Mouse (Mus musculus) left cerebral cortex, postnatal 10 days (tissue): ENCODE results near the gene Gm19684. TPM values are rescaled to one million over a fixed set of nuclear protein-coding genes. Genes with fewer than 3 reads are reported as not detected.
"Not testable (repeated sequence)": the region's sequence is repeated elsewhere in the genome, so short reads cannot be mapped to it uniquely, and the experiment has no call there.

ENCODE experiments used
- DNase-seq, 2 experiments: peaks; one replicate each; pipeline ENCODE4 v3.0.0; 2021 to 2022; ENCODE audit warnings: low spot score in 2 of 2, mixed read lengths in 1 of 2; ENCODE audit errors: extremely low spot score in 1 of 2
- intact Hi-C: fragments of 180-260 bp; cut with DNase I; formaldehyde crosslinking; loops from one replicate; pipeline ENCODE4 v1.15.1; 2025
- total RNA-seq, 2 experiments: library from RNA; stranded (reverse); gene quantifications; 2 replicates each; pipeline ENCODE4 v1.2.3; 2021

Gene Gm19684
- total RNA-seq, 2 experiments from 2014 or later, result not detected

DNA sequence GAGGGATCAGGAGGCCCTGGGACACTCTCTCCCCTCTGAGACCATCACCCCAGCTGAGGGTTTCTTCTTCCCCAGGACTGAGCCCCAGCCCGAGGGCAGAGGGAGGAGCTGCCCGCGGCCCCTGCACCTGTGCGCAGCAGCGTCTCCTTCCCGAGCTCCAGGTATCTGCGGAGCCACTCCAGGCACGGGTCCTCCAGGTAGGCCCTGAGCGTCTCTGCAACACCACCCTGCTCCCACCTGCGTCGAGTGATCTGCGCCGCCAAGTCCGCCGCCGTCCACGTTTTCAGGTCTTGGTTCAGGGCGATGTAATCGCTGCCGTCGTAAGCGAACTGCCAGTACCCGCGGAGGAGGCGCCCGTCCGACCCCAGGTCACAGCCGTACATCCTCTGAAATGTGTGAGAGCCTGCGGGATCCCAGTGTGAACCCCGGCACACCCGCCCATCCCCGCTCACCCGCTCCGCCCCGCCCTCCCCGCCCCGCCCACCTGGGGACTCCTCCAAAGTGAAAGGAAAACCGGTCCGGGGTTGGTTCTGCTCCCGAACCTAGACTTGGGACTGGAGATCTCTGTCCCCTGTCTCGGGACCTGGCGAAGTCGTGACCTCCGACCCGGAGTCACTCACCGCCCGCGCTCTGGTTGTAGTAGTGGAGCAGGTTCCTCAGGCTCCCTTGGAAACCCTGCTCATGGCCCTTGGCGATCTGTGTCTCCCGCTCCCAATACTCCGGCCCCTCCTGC, 46.0 kb downstream of the Gm19684 start:
- intact Hi-C loops, result no loop called here
- no peak for DNase-seq

- intact Hi-C loops, result no loop called here
- peak in 1 of 2 experiments; percentile 22 for DNase-seq
Observed at GRCm38 (mm10) chr17:36168039-36168652, 46.7 kb downstream of the Gm19684 start, which contains the start of gene Gm8909. Gene Gm8909 (minus strand): TSS chr17:36168537.

- DNase-seq, intact Hi-C loops: not testable (repeated sequence)
Observed at GRCm38 (mm10) chr17:36169094-36169493, 47.6 kb downstream of the Gm19684 start.

DNA sequence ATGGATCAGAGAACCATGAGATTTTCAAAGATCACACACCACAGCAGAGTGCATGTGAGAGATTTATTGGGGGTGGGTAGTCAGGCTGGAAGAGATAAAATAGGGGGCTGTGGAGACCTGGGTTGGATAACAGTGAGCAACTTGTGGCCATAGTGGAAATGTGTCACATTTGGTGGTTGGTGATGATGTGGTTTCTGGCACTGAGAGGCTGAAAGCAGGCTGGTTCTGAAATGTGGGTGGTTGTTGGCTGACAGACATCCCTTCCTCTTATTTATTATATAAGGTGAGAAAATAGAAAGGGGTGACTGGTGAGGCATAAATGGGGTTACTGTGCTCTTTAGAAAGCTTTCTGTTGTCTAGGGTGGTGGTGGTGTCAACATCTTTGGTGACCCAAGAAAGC, 48.3 kb downstream of the Gm19684 start:
- intact Hi-C loops, result no loop called here
- no peak for DNase-seq

DNA sequence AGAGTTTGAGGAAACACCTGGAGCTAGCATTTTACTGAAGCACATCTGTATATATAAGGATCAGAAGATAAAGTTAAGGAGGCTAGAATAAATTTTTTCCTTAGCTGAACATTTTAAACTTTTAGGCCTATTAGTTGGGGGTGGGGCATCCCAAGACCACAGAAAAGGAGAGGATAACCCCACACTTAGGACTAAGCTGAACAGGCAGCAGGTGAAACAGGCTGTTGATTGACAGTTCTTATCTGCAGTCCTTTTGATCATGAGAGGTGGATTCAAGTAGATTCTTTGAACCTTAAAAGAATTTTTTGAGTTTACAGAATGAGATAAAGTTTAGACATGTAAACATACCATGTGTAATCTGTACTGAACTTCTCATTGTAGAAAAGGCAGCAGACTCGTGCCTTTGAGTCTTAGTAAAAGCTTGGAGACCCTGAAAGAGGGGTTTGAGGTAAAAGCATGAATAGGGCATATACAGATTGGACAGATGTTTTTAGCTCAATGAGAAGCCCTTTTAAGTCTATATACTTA, 48.9 kb downstream of the Gm19684 start:
- intact Hi-C loops, result no loop called here
- DNase-seq, result no peak

DNA sequence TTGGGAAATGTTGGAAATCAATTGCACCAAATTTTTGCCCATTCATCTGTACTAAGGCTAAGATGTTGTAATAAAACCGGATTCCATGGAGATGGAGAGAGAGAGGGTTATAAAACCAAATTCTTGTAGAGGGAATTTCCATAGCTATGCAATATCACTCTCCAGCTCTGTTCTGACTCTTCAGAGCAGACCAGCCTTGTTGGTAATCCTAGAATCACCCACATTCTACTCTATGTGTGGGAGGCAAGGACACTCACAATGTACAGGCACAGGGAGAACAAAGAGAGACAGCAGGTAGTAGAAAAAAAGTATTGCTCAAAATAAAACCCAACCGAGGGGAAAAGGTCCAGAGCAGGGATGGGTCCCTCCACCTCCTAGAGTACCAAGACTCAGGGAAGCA, 54.7 kb downstream of the Gm19684 start:
- DNase-seq, intact Hi-C loops: not testable (repeated sequence)

GRCm38 (mm10) chr17:36178938-36179337, 57.5 kb downstream of the Gm19684 start:
- DNase-seq, intact Hi-C loops: not testable (repeated sequence)

Other genes starting within 250 kb of the Gm19684 start
- gene Dhx16, start 241.9 kb upstream of the Gm19684 start, total RNA-seq, result 10 to 100 TPM; 29.1 to 31.0 TPM
- gene 2310061I04Rik, start 224.2 kb upstream of the Gm19684 start, total RNA-seq, result 10 to 100 TPM; 61.5 to 72.4 TPM
- gene Atat1, start 211.6 kb upstream of the Gm19684 start, total RNA-seq, result 100 to 1,000 TPM; 105 to 111 TPM
- gene Mrps18b, start 205.3 kb upstream of the Gm19684 start, total RNA-seq, result 10 to 100 TPM; 50.4 to 52.0 TPM
- 10 to 100 TPM; 57.2 to 66.5 TPM for gene Ppp1r10, start 205.2 kb upstream of the Gm19684 start, total RNA-seq
- gene Abcf1, start 151.9 kb upstream of the Gm19684 start, total RNA-seq, result 10 to 100 TPM; 73.5 to 78.0 TPM
- gene Gnl1, start 141.8 kb upstream of the Gm19684 start, total RNA-seq, result 100 to 1,000 TPM; 133 to 141 TPM
- gene Prr3, start 141.4 kb upstream of the Gm19684 start, total RNA-seq, result 10 to 100 TPM; 64.3 to 66.3 TPM
- under 1 TPM; 0.49 to 0.57 TPM for gene H2-T24, start 101.1 kb upstream of the Gm19684 start, total RNA-seq
- gene H2-T23, start 88.8 kb upstream of the Gm19684 start, total RNA-seq, result 1 to 10 TPM; 2.3 to 2.7 TPM
- 1 to 10 TPM; 5.7 to 6.1 TPM for gene H2-T22, start 78.9 kb upstream of the Gm19684 start, total RNA-seq
- not detected for gene Gm6034, start 78.7 kb upstream of the Gm19684 start, total RNA-seq
- gene Gm11127, start 63.3 kb upstream of the Gm19684 start, total RNA-seq, result not detected
- not detected for gene Gm7030, start 7.7 kb downstream of the Gm19684 start, total RNA-seq
- not detected for gene Gm8909, start 46.9 kb downstream of the Gm19684 start, total RNA-seq
- gene H2-T3, start 68.6 kb downstream of the Gm19684 start, total RNA-seq, result not detected
- gene Rpp21, start 136.4 kb downstream of the Gm19684 start, total RNA-seq, result 10 to 100 TPM; 43.0 to 51.8 TPM
- 10 to 100 TPM; 18.9 to 19.7 TPM for gene Trim39, start 150.6 kb downstream of the Gm19684 start, total RNA-seq
- gene H2-M10.2, start 164.8 kb downstream of the Gm19684 start, total RNA-seq, result not detected
- gene H2-M10.1, start 204.5 kb downstream of the Gm19684 start, total RNA-seq, result not detected
- not detected for gene H2-M10.3, start 246.7 kb downstream of the Gm19684 start, total RNA-seq